Mouse (Mus musculus) limb, embryonic 11.5 days (tissue): ENCODE measurements at regions not wholly inside any gene's neighbourhood (a gene's known extent, or its start where the extent isn't known, plus 50 kb on each side); places are given as distances from the start of the nearest gene placed in this dataset.

Experiments
- ATAC-seq: fragments of 200-750 bp; cut with Nextera tagmentation; 2 replicates; pipeline ENCODE4 v1.8.0; 2017; ENCODE audit warnings: low read depth; ENCODE audit not compliant: insufficient number of reproducible peaks, low FRiP score, low TSS enrichment
- DNase-seq: peaks from one replicate; pipeline ENCODE4 v3.0.0-alpha.2; 2015; ENCODE audit warnings: low spot score
- H3K27ac ChIP-seq: fragments of 300-500 bp; sonication (generic); replicated peaks from 2 replicates; pipeline ENCODE4 v1.5.1; 2014; ENCODE audit warnings: low read depth, mild to moderate bottlenecking, low read length
- H3K27me3 ChIP-seq: fragments of 300-500 bp; sonication (generic); 2 replicates; pipeline ENCODE4 v1.6.1; 2014; ENCODE audit warnings: mild to moderate bottlenecking, low read length, mixed read lengths; ENCODE audit not compliant: control insufficient read depth, insufficient read depth
- H3K36me3 ChIP-seq: fragments of 300-500 bp; sonication (generic); 2 replicates; pipeline ENCODE4 v1.6.1; 2014; ENCODE audit warnings: mild to moderate bottlenecking, low read length, moderate library complexity, mixed read lengths; ENCODE audit not compliant: control insufficient read depth, insufficient read depth
- H3K4me1 ChIP-seq: fragments of 300-500 bp; sonication (generic); 2 replicates; pipeline ENCODE4 v1.6.1; 2014; ENCODE audit warnings: low read length, mixed read lengths; ENCODE audit not compliant: control insufficient read depth, insufficient read depth
- H3K4me2 ChIP-seq: fragments of 300-500 bp; sonication (generic); 2 replicates; pipeline ENCODE4 v1.6.1; 2014; ENCODE audit warnings: low read depth, mild to moderate bottlenecking, moderate library complexity; ENCODE audit not compliant: severe bottlenecking
- H3K4me3 ChIP-seq: fragments of 300-500 bp; sonication (generic); 2 replicates; pipeline ENCODE4 v1.5.1; 2014; ENCODE audit warnings: low read depth, low read length
- H3K9ac ChIP-seq: fragments of 300-500 bp; sonication (generic); 2 replicates; pipeline ENCODE4 v1.6.1; 2014; ENCODE audit warnings: mild to moderate bottlenecking, low read length
- H3K9me3 ChIP-seq: fragments of 300-500 bp; sonication (generic); 2 replicates; pipeline ENCODE4 v1.6.1; 2016; ENCODE audit warnings: low read length; ENCODE audit not compliant: control insufficient read depth
- WGBS: fragments of 180-500 bp; shearing (Covaris S2); extraction: QIAGEN DNeasy Blood & Tissue Kit; methylation state at CpG from one replicate; pipeline ENCODE4 v1.1.7; 2014; 5-methylcytosine and 5-hydroxymethylcytosine counted together

GRCm38 (mm10) chr3:38229686-38230085 is 255.0 kb downstream of the Ankrd50 start:
- no peak for ATAC-seq
- H3K4me2 ChIP-seq = no peak overlapping the region
- H3K9ac ChIP-seq = no peak overlapping the region
- H3K9me3 ChIP-seq = no peaks in the 10 kb centered on the region
- no peak overlapping the region for H3K4me3 ChIP-seq
- H3K36me3 ChIP-seq = no peaks in the 10 kb centered on the region
- H3K27me3 ChIP-seq = no peaks in the 10 kb centered on the region
- H3K4me1 ChIP-seq = peaks cover 21% of the 10 kb centered on the region
- H3K27ac ChIP-seq = no peak overlapping the region
- WGBS = 76% methylated on average over 5 of the region's 5 CpGs
- DNase-seq = no peak

GRCm38 (mm10) chr3:38229051-38229450 is 255.6 kb downstream of the Ankrd50 start:
- peaks cover 21% of the 10 kb centered on the region for H3K4me1 ChIP-seq
- H3K4me3 ChIP-seq = no peak overlapping the region
- no peaks in the 10 kb centered on the region for H3K9me3 ChIP-seq
- no peaks in the 10 kb centered on the region for H3K36me3 ChIP-seq
- DNase-seq (no peak), ATAC-seq (no peak)
- no peak overlapping the region for H3K4me2 ChIP-seq
- no peak overlapping the region for H3K9ac ChIP-seq
- no peaks in the 10 kb centered on the region for H3K27me3 ChIP-seq
- 77% methylated on average over 10 of the region's 10 CpGs for WGBS
- no peak overlapping the region for H3K27ac ChIP-seq

- Histone ChIP-seq H3K27me3 (no peaks in the 10 kb centered on the region), H3K27ac (no peak overlapping the region), H3K36me3 (no peaks in the 10 kb centered on the region), H3K4me1 (peaks cover 13% of the 10 kb centered on the region), H3K4me2 (no peak overlapping the region), H3K9ac (no peak overlapping the region), H3K4me3 (no peak overlapping the region), H3K9me3 (no peaks in the 10 kb centered on the region)
- peak; percentile 78 for DNase-seq
- WGBS = 27% methylated on average over 6 of the region's 6 CpGs
- ATAC-seq = no peak
Measured at GRCm38 (mm10) chr3:38227596-38227995, 257.0 kb downstream of the Ankrd50 start.

- Histone ChIP-seq H3K27me3 (no peaks in the 10 kb centered on the region), H3K4me1 (peaks cover 9% of the 10 kb centered on the region), H3K4me3 (no peak overlapping the region), H3K4me2 (no peak overlapping the region), H3K9ac (no peak overlapping the region), H3K9me3 (no peaks in the 10 kb centered on the region), H3K36me3 (no peaks in the 10 kb centered on the region), H3K27ac (no peak overlapping the region)
- 56% methylated on average over 9 of the region's 9 CpGs for WGBS
- DNase-seq (no peak), ATAC-seq (no peak)
Measured at GRCm38 (mm10) chr3:38227121-38227520, 257.5 kb downstream of the Ankrd50 start.

- Histone ChIP-seq H3K4me3 (no peak overlapping the region), H3K36me3 (no peaks in the 10 kb centered on the region), H3K27me3 (no peaks in the 10 kb centered on the region), H3K27ac (no peak overlapping the region), H3K4me1 (0 out of 2 replicates have a peak, but pooled peaks cover 2% of the 10 kb centered on the region), H3K9ac (no peak overlapping the region), H3K4me2 (no peak overlapping the region), H3K9me3 (no peaks in the 10 kb centered on the region)
- ATAC-seq (no peak), DNase-seq (no peak)
- 63% methylated on average over 2 of the region's 2 CpGs for WGBS
Measured at GRCm38 (mm10) chr3:38226147-38226546, 258.5 kb downstream of the Ankrd50 start.

- Histone ChIP-seq H3K27ac (no peak overlapping the region), H3K27me3 (no peaks in the 10 kb centered on the region), H3K4me2 (no peak overlapping the region), H3K36me3 (no peaks in the 10 kb centered on the region), H3K9ac (no peak overlapping the region), H3K4me3 (no peak overlapping the region), H3K4me1 (no peaks in the 10 kb centered on the region), H3K9me3 (no peaks in the 10 kb centered on the region)
- no peak for DNase-seq
- ATAC-seq = no peak
- WGBS = 90% methylated on average over 8 of the region's 8 CpGs
Measured at GRCm38 (mm10) chr3:38221834-38222215, 262.8 kb downstream of the Ankrd50 start.

- H3K27ac ChIP-seq = no peak overlapping the region
- H3K9ac ChIP-seq = no peak overlapping the region
- no peak for ATAC-seq
- no peaks in the 10 kb centered on the region for H3K27me3 ChIP-seq
- H3K4me2 ChIP-seq = no peak overlapping the region
- H3K4me3 ChIP-seq = no peak overlapping the region
- WGBS = 49% methylated on average over 11 of the region's 11 CpGs
- no peaks in the 10 kb centered on the region for H3K9me3 ChIP-seq
- H3K36me3 ChIP-seq = no peaks in the 10 kb centered on the region
- no peaks in the 10 kb centered on the region for H3K4me1 ChIP-seq
- DNase-seq = peak; percentile 60
Measured at GRCm38 (mm10) chr3:38220934-38221833, 263.5 kb downstream of the Ankrd50 start.

- 79% methylated on average over 3 of the region's 3 CpGs for WGBS
Measured at GRCm38 (mm10) chr3:38209081-38209480, 275.6 kb downstream of the Ankrd50 start.

More at GRCm38 (mm10) chr3:38209081-38209480, 275.6 kb downstream of the Ankrd50 start:
- Histone ChIP-seq H3K9ac (no peak overlapping the region), H3K4me3 (no peak overlapping the region), H3K36me3 (no peaks in the 10 kb centered on the region), H3K4me2 (no peak overlapping the region), H3K27ac (no peak overlapping the region), H3K9me3 (no peaks in the 10 kb centered on the region), H3K27me3 (no peaks in the 10 kb centered on the region), H3K4me1 (no peaks in the 10 kb centered on the region)
- DNase-seq (no peak), ATAC-seq (no peak)
